Mouse (Mus musculus) urinary bladder, postnatal 10 days (tissue): ENCODE results near the gene Cst6.

Source experiments
- DNase-seq: peaks from one replicate; pipeline ENCODE4 v3.0.0; 2022; ENCODE audit warnings: low spot score

The Cst6 gene

DNA sequence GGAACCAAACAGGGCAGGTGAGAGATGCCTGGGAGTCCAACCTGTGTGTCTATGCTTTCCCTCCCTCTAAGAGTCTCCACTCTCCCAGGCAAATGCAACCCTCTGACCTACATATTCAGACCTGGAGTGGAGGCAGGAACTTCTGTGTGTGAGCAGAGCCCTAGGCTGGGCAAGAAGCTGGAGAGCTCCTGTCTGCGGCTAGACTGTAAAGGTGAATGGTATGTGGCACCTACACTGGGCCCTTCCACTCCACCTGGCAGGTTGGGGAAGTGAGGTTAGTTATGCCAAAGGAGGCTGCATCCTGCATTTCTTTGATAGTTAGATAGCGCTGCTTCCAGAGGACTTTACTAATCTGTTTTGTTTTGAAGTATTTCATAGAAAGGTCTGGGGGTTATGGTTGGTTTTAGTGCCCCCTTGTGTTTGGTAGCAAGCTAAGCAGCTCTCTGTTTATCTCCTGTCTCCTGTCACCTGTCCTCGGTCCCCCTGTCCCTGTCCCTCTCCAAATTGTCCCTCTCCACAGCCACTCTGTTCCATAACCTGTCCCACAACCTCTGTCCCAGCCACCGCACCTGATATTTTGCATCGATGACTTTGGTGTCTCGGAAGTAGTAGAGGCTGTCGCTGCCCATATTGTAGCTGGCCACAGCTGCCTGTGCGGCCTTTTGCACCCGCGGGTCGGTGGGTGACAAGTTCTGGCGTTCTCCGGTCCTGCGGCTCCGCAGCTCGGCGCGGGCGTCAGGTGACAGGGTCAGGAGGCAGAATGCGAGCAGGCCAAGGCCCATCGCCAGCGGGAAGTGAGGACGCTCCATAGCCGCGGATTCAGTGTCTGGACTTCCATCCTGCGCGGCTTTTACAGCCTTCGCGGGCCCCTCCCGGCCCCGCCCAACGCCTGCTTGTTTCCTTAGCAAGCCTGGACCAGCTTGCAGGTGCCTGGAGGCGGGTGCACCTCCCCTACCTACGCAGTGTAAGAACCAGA, 560 bp downstream of the Cst6 start:
- DNase-seq, result no peak

DNA sequence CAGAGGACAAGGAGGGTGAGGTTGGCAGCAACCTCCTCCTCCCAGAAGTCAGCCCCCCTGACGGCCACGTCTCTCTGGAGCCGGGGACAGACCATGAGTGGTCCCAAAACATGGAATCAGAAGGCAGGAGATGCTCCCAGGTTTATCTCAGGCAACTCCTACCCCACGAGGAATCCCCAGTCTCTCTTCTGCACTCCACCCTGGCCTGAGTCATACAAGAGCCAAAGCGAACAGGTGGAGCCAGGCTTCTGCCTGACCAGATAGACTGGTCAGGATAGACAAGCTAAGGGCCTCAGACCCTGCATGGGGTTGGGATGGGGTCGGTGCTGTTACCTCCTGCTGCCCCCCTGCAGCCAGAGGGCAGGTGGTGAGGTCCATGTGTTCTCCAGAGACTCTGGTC, 1.3 kb downstream of the Cst6 start:
- DNase-seq, result no peak

DNA sequence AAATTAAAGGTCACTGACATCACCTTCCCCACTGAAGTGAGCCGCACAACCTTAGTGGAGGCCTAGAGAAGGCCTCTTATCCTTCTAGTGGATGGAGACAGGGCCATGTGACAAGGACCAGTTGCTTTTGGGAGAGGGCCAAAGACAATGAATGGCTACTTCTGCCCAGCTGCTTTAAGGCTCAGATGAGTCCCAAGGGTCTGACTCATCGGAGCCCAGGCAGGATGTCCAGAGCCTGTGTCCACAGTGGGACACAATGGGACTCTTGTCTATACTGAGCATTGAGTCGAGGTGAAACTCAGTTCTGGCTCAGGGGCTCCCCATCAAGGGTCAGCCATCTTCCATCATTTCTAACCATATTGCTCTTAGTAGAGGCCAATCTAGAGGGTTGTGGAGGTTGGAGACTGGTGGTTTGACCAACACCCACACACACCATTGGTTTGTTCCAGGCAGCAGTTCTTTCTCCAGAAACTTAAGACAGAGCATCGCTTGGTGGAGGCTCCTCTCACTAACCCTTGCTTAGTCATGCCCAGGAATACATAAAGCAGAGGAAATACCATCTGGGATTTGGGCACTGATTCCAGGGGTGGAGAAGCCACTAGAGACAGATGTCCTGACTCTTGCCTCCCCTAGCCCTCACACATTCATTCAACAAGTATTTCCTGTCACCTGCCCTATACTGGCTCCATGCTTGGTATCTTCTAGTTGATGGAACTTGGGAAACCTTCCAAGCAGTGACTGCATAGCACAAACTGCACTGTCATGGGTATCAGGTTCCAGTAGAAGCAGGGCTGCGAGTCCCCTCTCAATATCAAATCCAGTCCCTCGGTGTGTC, 3.9 kb downstream of the Cst6 start:
- DNase-seq, result no peak

DNA sequence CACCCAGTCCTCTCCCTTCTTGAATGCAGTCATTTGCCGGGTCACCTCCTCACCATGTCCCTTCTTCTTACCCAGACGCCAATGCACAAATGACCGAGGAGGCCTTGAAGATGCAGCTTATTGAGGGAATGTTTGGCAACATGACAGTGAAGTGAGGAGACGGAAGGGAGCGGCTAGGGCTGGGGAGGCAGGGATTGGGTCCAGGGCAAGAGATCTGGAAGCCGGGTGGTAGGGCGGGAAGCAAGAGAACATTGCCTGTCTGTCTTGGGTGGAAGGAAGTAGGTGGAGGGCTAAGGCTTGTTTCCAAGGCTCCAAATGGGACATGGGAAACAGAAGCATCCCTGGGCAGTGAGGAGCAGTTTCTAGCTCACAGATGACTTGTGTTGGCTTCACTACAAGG, 8.0 kb downstream of the Cst6 start:
- no peak for DNase-seq

DNA sequence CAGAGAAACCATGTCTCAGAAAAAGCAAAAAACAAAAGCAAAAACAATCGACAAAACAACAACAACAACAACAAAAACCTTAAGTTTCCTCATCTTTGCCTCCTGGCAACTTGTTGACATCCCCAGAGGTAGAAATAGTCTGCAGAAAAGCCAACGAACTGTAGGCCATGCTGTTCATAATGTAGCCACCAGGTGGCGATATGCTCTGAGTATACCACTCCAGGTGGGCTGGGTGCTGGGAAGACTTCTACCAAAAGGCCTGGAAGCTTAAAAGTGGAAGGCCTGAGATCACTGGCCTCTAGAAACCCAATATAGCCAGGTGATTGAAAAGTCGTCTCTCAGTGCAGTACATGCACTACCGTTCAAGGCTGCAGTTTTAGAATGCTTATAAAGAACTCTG, 11.4 kb downstream of the Cst6 start:
- peak; percentile 37 for DNase-seq

DNA sequence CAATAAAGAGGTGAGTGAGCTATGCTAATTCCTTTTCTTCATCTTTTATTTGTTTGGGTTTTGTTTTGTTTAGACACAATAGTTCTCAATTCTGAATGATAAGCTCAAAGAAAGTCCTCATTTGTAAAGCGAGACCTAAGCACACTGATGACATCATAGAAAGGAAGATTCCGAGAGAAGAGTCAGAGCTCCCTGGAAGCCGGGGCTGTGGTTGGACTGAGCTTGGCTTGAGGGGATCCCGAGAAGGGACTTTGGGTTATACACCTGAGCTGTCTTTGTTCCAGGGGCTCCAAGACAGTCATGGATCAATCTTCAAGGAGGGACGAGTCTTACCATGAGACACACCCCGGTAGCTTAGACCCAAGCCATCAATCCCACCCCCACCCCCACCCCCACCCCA, 13.9 kb downstream of the Cst6 start, which contains the start of gene Catsper1:
Gene Catsper1 (plus strand): TSS at position 301 of the 400 bp plus-strand sequence.
- DNase-seq, result no peak

DNA sequence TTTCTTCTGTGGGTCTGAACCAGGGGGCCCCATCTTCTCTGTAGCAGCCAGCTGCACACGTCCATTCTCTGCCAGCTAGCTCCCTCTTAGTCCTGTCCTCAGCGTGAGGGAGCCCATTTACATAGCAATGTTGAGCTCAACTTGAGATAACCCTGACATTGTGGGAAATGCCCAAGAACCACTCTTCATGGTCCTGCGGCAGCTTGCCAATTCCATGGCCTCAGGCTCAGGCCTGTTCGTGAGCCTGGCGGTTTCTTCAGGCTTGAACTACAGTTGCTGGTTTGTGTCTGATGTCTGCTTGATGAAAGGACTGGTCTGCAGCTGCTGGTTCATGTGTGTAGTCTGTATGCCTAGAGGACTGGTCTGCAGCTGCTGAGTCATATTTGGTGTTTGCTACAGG, 14.6 kb downstream of the Cst6 start:
- no peak for DNase-seq

DNA sequence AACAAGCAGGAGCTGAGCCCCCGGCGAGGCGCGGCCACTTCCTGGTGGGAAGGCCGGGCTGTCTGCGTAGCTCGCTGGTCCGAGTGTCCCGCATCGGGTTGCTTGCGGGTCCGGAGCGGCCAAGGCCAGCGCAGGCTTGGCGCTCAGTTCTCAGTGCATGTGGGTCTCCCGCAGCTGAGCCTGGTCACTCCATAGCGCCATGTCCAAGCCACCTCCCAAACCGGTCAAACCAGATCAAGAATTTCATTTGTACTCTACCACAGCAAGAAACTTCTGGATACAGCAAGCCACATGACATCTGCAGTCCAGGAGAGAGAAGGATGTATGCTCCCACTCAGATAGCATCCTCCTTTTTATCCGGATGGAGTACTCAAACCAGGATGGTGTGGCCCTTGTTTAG, 21.4 kb downstream of the Cst6 start:
- DNase-seq, result no peak

DNA sequence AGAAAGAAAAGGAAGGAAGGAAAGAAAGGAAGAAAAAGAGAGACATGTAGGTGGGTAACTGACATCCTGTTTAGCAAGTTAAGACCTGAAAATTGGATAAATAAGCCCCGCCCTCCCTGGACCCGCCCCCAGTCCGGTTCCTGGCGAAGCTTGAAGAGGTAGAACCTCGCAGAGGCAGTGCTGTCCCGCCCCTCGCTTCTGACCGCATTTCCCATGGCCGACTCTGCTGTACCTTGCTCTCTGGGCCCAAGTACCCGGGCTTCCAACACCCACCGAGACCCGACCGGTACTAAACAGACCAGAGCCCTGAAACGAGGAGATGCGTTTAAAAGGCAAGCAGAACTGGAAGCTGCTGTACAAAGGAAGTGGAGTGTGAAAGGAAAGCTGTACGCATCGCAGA, 25.6 kb downstream of the Cst6 start:
- DNase-seq, result no peak

DNA sequence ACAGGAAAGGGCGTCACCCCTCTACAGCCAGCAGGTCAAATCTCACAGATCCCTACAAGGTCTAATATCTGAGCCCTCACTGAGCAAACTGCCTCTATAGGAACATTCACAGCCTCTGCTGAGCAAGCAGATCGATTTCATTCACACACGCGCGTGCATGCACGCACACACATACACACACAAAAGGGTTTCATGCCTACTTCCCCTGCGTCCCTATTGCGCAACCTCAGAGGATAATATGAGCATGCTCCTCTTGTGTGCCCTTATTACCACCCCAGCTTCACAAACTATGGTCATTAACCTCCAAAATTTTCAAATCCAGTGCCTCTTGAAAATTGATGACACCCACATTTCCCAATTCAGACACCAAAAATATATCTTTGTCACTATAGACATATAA, 36.2 kb downstream of the Cst6 start:
- no peak for DNase-seq

DNA sequence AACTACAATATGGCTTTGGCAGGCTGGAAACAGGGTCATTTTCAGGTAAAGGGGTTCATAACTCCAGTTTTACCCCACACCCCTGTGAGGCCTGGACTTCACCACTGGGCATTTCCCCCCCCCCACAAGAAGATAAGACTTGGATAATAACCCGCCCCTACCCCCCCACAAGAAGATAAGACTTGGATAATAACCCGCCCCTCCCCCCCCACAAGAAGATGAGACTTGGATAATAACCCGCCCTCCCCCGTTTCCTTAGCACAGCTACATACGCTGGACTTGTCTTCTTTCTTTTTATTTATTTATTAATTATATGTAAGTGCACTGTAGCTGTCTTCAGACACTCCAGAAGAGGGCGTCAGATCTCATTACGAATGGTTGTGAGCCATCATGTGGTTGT, 40.3 kb downstream of the Cst6 start:
- no peak for DNase-seq

DNA sequence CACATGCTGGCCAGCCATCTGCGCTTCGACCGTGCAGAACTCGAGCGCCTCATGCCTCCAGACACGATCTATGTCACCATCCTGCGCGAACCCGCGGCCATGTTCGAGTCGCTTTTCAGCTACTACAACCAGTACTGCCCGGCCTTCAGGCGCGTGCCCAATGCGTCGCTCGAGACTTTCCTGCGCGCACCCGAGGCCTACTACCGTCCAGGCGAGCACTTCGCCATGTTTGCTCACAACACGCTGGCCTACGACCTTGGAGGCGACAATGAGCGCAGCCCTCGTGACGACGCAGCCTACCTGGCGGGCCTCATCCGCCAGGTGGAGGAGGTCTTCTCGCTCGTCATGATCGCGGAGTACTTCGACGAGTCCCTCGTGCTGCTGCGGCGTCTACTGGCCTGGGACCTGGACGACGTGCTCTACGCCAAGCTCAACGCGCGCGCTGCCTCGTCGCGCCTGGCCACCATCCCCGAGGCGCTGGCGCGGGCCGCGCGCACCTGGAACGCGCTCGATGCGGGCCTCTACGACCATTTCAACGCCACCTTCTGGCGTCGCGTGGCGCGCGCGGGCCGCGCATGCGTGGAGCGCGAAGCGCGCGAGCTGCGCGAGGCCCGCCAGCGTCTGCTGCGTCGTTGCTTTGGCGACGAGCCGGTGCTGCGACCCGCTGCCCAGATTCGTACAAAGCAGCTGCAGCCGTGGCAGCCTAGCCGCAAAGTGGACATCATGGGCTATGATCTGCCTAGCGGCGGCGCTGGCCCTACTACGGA, 42.2 kb downstream of the Cst6 start:
- no peak for DNase-seq

DNA sequence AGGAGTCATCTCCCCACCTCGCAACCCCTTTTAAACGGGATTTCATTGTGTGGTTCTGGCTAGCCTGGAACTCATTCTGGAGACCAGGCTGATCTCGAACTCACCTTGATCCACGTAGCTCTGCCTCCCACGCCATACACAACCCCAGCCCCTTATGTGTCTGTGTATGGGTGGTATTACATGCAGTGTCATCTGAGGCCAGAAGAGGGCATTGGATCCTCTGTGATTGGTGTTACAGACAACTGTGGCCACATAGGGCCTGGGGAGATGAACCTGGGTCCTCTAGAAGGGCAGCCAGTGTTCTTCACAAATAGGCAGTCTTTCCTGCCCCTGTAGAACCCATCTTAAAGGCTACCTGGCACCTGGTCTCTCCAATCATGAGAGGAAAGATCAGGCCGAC, 43.1 kb downstream of the Cst6 start:
- no peak for DNase-seq

DNA sequence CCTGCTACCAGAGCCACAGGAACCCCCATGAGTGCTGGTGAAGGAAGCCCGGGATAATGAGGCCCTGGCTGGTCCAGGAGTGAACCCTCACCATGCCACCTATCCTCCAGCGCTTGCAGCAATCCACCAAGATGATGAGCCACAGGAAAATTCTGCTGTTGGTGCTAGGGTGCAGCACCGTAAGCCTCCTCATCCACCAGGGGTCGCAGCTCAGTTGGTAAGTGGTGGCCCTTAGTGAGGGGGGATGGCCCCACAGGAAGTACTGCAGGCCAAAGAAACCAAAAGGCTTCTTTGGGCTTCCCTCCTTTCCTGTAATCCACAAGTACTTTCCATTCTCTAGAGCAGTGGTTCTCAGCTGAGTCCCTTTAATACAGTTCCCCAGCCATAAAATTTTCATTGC, 46.9 kb downstream of the Cst6 start:
- DNase-seq, result no peak

DNA sequence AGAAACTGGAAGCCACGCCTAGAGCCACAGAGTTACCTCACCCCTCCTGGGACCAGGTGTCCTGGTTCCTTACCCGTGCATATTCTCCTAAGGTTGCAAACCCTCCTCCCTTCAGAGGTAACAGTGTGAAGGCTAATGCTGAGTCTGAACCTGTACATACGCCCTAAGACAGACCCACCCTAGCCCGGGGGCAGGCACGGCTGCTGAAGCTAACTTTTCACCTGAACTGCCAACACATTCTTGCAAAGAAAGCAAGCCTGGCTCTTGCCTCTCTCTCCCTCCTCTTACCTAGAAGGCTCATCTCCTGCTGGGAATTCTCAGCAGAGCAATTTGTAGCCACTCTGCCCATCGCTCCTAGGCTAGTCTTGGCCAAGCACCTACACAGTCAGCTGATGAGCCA, 48.8 kb downstream of the Cst6 start:
- DNase-seq, result no peak

DNA sequence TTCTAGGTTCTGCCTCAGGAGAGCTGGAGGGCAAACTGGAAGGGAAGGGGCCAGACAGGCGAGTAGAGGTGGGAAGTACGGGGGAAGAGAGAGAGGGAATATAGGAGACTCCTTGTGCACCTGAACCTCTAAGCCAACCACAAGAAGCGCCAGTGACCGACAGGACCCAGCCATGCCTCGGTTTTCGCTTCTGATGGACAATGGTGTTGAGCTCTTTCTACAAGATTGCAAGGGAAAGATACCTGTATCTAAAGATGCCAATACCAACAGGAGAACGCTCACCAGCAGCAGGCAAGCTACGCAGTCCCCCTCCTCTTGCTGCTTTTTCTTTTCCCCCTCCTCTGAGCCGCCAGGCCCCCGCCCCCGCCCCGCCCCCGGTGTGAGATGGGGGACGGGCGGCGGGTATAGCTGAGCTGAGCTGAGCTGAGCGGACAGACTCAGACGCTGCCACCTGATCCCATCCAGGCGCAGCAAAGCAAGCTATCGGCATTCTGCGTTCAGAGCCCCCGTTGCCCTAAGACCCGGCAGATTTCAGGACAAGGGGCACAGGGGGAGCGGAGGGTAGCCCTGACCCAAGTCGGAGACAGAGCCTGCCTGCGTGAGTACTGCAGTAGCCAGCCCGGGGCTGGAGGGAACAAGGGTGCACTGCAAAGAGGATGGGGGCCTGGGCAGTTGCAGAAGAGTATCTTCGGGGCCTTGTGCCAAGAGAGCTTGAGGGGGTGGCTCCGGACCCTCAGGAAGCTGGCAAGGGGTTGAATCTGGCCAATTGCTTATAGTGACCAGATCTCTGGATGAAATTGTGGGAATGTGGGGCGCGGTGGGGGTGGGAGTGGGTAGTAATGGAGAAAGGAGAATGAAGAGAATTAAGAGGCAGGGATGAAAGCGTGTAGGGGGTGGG, 51.2 kb downstream of the Cst6 start, which contains the start of gene Gal3st3:
Gene Gal3st3 (plus strand): TSS at position 429 of the 898 bp plus-strand sequence.
- no peak for DNase-seq

DNA sequence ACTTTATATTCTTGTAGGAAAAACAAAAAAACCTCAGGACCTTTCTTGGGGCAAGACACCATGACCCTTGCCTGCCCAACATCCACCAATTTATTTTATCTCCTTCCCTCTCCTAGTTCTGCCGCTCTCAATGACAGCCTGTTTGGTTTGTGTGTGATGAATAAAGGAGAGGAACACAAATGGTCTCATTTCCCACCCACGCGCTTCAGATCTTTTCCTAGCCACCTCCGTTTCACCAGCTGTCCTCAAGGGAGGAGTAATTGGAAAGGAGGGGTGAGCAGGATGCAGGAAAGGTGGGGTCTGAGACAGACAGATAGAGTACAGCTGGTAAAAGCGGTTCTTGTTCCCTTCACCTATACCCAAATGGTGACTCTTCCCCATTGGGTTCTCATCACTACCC, 52.7 kb downstream of the Cst6 start:
- no peak for DNase-seq

DNA sequence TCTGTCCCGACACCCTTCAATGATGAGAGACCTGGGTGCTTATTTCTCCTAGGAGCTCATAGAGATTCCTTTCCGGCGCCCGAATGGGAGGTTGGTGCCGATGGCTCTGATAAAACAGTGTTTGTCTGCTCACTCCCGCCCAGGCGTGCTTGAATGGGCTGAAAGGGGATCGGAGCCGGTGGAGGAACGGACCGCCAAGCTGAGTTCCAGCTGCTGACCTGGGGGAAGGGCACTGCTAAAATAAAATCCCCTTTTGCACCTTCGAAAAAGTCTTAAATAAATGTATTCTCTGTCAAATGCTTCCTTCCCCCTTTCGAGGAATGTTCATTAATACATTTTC, 53.7 kb downstream of the Cst6 start:
- DNase-seq, result no peak

DNA sequence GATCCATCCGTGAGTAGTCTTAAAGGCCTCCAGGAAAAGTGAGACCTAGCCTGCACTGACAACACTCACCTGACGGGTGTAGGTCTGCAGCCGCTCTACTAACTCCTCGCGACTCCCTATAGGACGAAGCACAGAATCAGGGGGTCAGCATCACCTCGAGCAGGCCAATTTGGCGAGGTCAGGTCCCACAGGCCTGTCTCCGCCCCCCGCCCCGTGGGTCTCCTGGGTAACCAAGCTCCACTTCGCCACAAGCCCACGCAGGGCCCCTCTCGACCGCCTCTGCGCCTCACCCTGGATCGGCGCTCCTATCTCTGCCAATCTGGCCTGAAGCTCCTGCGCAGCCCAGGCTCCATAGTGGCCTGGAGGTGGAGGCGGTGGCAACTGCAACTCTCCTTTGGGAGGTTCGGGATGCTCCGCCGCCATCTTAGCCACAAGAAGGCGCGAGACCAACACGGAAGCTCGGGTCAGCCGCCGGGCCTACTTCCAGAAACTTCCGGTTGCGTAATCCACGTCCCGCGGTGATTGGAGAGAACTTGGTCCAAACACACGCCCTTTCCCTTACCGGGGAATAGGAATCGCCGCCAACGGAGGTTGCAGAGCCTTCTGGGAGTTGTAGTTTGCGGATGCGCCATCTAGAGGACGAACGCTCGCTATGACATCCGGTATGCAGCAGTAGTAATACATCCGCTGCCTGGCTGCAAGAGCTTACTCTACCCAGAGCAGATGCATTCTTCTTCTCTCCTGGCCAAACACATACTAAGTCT, 54.2 kb downstream of the Cst6 start, which contains the start of gene Sf3b2:
Gene Sf3b2 (minus strand): TSS at position 484 of the 764 bp plus-strand sequence.
- DNase-seq, result peak; percentile 93
